Mouse (Mus musculus): ENCODE measurements at regions not wholly inside any gene's neighbourhood (a gene's known extent, or its start where the extent isn't known, plus 50 kb on each side); places are given as distances from the start of the nearest gene placed in this dataset.
"Not testable (repeated sequence)": the region's sequence is repeated elsewhere in the genome, so short reads cannot be mapped to it uniquely, and the experiment has no call there.

- DNase-seq, result peak; percentile 16
Observed at GRCm38 (mm10) chr8:62356185-62356584, 233.2 kb upstream of the Anxa10 start.

DNA sequence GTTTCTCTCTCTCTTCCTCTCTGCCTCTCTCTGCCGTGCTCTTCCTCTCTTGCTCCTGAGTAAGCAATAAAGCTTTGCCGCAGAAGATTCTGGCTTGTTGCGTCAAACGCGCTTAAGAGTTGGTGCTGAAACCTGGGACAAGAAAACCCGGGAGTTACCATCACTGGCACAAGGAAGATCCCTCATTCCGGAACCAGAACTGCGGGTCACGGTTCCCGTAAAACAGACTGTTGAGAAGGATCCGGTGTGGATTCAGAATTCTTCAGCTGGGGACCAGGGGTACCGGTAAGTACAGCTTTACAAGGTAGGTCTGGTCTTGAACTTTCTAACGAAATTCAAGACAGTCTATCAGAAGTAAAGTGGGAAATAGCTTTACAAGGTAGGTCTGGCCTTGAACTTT is 221.0 kb upstream of the Anxa10 start:
- DNase-seq, result not testable (repeated sequence)
